Mouse (Mus musculus) hematopoietic stem cell, adult 5-6 weeks (primary cell): ENCODE data around the gene Atp5s. TPM values are rescaled to one million over a fixed set of nuclear protein-coding genes. Genes with fewer than 3 reads are reported as not detected.
A peak's percentile ranks its signal among the peaks of the same experiment; 100 is the strongest.

ENCODE experiments used
- ATAC-seq, 2 experiments: fragments of 125-278 bp in 1 of 2; replicated peaks in 1 of 2; 2 replicates each; pipeline ENCODE4 v1.8.0; 2016 to 2017; ENCODE audit warnings: inconsistent platforms in 2 of 2, mild to moderate bottlenecking in 2 of 2, moderate number of reproducible peaks in 2 of 2, low read depth in 1 of 2, moderate TSS enrichment in 1 of 2; ENCODE audit not compliant: low FRiP score in 2 of 2, poor library complexity in 2 of 2, severe bottlenecking in 2 of 2, insufficient read depth in 1 of 2, low TSS enrichment in 1 of 2
- total RNA-seq: library from RNA; stranded (forward); fragments of 172-1452, 232-1000 nt; gene quantifications from 2 replicates; pipeline ENCODE4 v1.2.3, GENCODE M21; 2017

Gene Atp5s
- total RNA-seq, 1 experiment from 2014 or later = 15.4 TPM

GRCm38 (mm10) chr12:69765543-69765942 is 40.8 kb downstream of the Atp5s start:
- no peak for ATAC-seq

DNA sequence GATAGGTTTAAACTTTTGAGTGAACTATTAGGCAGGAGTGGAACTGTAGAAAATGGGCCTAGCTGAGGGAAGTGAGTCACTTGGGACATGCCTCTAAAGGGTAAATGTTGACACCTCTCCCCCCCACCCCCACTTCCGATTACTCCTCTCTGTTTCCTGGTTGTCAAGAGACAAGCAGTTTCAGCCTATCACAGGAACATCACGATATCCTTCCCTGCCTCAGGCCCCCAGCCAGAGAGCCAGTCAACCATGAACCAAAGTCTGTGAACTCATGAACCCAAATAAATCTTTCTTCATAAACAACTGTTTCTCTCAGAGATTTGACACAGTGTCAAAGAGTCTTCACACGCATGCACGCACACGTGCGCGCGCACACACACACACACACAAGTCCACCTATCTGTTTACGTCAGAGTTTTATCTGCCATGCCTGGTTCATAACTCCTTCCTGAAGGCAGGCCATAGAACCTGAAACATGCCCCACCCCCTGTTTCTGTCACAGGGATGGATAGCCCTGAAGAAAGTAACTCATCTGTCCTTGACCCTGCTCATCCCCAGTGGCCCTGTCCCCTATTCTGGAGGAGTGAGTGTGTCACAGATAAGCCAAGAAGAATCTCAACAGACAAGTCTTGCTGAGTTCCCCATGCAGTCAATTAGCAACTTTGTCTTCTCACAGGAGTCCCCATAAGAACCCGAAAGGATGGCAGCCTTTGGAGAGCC is 41.6 kb downstream of the Atp5s start:
- no peak for ATAC-seq

- no peak for ATAC-seq
These were observed 42.9 kb downstream of the Atp5s start for GRCm38 (mm10) chr12:69767476-69768258.

GRCm38 (mm10) chr12:69768841-69769240 is 44.1 kb downstream of the Atp5s start:
- ATAC-seq = no peak

GRCm38 (mm10) chr12:69776607-69777340 is 52.0 kb downstream of the Atp5s start:
- peak; percentile 75 to 88 for ATAC-seq

- ATAC-seq = no peak
These were observed 52.6 kb downstream of the Atp5s start for GRCm38 (mm10) chr12:69777341-69777730.

- no peak for ATAC-seq
These were observed 53.2 kb downstream of the Atp5s start for GRCm38 (mm10) chr12:69777957-69778356.

GRCm38 (mm10) chr12:69781480-69781879 is 56.7 kb downstream of the Atp5s start:
- no peak for ATAC-seq

- no peak for ATAC-seq
These were observed 57.3 kb downstream of the Atp5s start for GRCm38 (mm10) chr12:69781935-69782650.

- ATAC-seq = no peak
These were observed 58.7 kb downstream of the Atp5s start for GRCm38 (mm10) chr12:69783247-69784025.

- no peak for ATAC-seq
These were observed 60.7 kb downstream of the Atp5s start for GRCm38 (mm10) chr12:69785471-69785870.

GRCm38 (mm10) chr12:69788380-69788779 is 63.6 kb downstream of the Atp5s start:
- ATAC-seq = no peak

- ATAC-seq = no peak
These were observed 65.2 kb downstream of the Atp5s start for GRCm38 (mm10) chr12:69789766-69790529.

DNA sequence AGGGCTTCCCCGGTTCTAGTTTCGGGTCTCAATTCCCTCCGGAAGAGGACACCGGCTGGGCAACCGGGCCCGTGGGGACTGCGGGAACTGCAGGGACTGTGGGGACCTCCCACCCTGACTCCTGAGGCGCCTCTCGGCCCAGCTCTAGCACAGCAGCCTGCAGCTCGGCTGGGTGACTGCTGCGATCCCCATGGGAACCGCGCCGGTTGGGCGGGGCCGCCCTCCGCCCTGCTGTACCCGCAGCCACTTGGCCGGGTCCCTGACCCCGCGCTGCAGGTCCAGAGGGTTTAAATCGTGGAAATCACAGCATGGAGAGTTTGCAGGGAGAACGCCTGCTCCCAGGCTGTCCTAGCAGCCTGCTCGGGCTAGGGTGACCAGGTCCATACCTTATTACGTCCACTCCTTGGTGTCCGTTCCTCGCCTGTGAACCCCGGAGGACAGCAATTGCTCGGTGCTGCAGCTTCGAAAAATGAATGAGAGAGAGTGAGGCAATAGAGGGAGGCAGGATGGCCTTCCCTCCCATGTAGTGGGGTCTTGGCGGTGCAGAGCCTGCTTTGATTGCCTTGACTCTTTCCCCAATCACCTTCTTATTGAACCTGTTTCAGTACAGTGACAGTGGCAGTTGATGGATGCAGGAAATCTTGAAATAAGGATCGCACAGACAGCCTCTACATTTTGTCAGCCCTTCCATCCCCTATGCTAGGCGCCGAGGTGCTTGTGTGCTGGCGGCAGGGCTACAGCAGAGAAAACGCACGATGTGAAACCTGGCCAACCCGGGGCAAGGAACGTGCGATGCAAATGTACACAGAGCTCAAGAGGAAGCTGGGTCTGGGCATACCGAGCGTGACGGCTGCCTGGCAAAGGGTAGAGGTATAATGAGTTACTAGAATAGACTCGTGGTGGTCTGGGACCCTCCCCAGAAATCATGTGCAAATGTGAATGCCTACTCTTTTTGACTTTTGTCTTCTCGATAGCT is 66.1 kb downstream of the Atp5s start, which contains the start of gene Cdkl1:
TSS of gene Cdkl1 (minus strand) at position 738 of the 976 bp plus-strand sequence.
- ATAC-seq = peak; percentile 90 to 91
